Mouse (Mus musculus) frontal cortex, postnatal 14 days (tissue): ENCODE measurements around the gene Cadm4.
A peak's percentile ranks its signal among the peaks of the same experiment; 100 is the strongest.
"Not testable (repeated sequence)": the region's sequence is repeated elsewhere in the genome, so short reads cannot be mapped to it uniquely, and the experiment has no call there.

Experiments used
- DNase-seq, 2 experiments: peaks; one replicate each; pipeline ENCODE4 v3.0.0; 2022; ENCODE audit warnings: low spot score in 2 of 2

Cadm4 gene

GRCm38 (mm10) chr7:24467886-24468285 lies 13.9 kb upstream of the Cadm4 start:
- no peak for DNase-seq

DNA sequence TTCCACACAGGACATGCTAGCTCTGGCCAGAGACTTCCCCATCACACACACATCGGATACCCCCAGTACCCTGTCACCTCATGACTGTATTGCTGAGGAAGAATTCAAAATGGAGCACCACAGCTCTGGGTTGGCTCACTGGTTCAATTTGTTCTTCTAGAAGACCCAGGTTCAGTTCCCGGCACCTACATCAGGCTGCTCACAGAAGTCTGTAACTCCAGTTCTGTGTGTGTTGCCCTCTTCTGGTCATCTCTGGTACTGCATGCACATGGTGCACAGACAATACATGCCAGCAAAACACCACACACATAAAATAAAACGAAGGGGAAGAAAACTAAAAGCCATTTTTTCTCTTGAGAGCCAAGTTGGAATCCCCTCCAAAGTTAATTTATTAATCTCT lies 12.7 kb upstream of the Cadm4 start:
- no peak for DNase-seq

DNA sequence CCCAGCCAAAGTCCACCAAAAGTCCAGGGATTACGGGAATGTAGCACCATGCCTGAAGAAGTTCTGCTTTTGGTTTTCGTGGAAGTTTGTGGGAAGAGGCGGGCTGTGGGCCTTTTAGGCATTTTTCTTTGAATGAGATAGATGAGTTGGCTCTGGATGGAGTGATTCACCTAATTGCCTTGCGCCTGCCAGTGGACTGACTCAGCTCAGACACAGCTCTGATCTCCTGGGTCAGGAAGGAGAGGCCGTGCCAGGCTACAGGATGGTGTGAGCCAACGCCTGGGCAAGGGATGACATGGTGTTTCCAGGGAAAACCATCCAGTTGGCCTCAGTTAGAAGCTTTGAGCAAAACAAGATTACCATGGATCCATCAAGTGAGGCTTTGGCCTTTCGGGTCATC lies 11.5 kb upstream of the Cadm4 start:
- DNase-seq = no peak

- no peak for DNase-seq
These were observed 9.4 kb upstream of the Cadm4 start for GRCm38 (mm10) chr7:24472442-24472841.

GRCm38 (mm10) chr7:24472937-24473336 lies 8.9 kb upstream of the Cadm4 start:
- DNase-seq = no peak

GRCm38 (mm10) chr7:24473913-24474529 lies 7.8 kb upstream of the Cadm4 start:
- peak in 1 of 2 experiments; percentile 74 for DNase-seq

- no peak for DNase-seq
These were observed 6.9 kb upstream of the Cadm4 start for GRCm38 (mm10) chr7:24474811-24475506.

GRCm38 (mm10) chr7:24476338-24476737 lies 5.5 kb upstream of the Cadm4 start:
- DNase-seq = no peak

DNA sequence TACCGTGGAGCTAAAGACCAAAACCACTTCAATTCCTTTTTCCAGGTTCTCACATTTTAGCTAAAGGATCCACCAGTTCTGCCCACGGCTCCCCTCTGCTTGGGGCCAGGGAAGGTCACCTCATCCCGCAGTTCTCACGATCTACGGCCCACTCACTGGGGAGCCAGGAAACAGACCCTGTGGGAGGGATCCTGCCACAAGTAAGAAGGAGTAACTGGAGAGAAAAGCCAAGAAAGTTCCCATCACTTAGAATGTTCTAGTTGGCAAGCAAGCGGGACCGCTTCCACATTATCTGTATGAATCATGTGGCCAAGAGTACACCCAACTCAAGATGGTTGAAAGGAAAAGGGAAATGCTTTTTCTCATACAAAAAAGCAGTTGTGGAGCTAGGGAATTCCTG lies 5.0 kb upstream of the Cadm4 start:
- no peak for DNase-seq

GRCm38 (mm10) chr7:24478911-24479310 lies 2.9 kb upstream of the Cadm4 start:
- DNase-seq = no peak

GRCm38 (mm10) chr7:24479685-24480084 lies 2.1 kb upstream of the Cadm4 start:
- DNase-seq = no peak

DNA sequence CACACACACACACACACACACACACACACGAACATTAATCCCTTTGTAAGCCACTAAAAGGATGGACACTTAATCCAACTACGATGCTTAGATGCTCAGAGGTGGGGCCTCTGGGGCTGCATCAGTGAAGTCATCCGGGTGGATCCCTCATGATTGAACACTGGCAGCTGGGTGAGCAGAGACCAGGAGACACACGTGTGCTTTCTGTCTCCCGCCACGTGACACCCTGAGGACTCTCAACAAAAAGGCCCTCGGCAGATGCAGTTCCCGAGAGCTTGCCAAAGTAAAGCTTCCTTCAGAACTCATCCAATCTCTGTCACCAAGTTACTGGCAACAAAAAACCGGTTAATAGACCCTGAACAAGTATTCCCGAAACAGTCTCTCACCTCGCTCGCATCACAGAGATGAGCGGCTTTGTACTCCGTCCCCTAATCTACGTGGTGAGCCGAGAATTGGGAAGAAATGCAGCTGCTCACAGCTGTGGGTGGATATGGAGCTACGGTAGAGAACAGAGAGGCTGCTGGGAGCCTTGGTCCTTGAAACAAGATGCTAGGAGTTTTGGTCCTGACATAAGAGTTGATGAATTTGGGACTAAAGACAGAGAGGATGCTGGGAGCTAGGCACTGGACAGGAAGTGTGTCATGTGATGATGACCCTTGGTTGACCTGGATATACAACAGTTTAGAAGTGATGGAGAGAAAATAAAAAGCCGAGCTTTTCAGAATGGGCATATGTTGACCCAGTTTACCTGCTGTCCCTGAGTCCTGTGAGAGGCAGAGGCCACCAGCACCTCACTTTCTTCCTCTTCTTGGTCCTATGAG lies 1.5 kb upstream of the Cadm4 start:
- no peak for DNase-seq

DNA sequence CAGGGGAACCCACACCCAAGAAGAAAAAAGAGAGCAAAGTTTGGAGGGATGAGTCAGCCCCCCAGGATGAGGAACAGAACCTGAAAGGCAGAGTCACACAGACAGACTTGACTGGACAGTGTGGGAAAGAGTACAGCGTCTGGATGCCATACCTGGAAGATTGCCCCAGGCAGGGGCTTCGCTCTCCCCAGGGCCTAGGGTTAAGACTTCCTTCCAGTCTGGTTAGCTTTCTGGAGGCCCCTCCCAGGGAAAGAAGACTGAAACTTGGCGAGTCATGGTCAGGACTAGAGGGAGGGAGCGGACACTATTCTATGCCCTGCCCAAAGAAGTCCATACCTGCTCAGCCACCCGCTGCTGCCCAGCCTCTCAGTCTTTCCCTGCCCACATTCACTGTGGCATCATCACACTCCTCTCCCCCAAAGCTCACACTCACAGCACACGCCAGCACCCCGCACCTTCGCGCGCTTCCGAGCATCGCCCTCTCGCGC lies 793 bp upstream of the Cadm4 start:
- no peak for DNase-seq

DNA sequence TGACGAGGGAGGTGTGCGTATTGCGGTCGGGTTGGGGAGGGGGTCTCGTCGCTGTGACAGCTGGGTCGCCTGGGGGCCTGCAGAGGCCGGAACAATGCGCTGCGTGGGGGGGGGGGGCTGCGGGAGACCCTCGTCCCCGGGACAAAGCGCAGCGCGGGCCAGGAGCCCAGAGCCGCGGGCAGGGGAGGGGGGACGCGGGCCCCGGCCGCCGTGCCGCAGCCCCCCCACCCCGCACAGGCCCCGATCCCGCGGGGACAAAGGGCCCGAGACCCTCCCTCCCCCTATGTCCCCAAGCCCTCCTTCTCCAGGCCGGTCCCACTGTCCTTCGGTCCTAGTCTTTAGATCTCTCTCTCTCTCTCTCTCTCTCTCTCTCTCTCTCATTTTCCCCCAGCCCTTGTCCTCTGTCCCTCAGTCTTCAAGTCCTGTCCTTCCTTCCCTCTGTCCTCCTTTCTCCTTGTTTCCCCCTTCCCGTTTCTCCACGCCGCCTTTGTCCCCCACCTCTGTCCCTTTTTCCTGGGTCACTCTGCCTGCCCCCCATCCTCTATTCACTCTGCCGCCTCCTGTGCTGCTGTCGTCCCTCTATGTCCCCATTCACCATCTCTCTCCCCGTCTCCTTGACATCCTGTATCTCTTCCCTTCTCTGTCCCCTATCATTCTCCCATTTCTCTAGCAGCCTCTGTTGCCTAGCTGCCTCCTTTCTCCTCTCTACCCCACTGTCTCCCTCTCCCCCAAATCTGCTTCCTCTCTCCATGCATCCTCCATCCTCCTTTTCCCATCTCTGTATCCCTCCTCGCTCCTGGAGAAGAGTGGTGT lies 591 bp downstream of the Cadm4 start:
- no peak for DNase-seq

GRCm38 (mm10) chr7:24483291-24483690 lies 1.5 kb downstream of the Cadm4 start:
- DNase-seq = not testable (repeated sequence)

DNA sequence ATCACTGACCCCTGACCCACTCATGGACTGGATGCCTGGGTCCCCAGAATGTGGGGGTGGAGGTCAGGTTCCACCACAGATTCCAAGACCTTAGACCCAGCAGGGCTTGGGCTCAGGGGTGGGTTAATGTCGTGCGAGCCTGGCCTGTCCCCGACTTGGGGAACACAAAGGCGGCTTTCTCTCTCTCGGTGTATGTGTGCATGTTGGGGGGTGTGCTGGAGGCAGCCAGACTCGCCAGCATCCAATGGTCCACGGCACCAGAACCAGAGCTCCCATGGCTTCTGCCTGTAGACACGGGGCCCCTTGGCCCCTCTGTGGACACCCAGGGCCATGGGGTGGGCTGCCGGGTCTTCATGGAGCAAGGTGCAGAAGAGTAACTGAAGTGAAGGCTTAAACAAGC lies 3.7 kb downstream of the Cadm4 start:
- no peak for DNase-seq

DNA sequence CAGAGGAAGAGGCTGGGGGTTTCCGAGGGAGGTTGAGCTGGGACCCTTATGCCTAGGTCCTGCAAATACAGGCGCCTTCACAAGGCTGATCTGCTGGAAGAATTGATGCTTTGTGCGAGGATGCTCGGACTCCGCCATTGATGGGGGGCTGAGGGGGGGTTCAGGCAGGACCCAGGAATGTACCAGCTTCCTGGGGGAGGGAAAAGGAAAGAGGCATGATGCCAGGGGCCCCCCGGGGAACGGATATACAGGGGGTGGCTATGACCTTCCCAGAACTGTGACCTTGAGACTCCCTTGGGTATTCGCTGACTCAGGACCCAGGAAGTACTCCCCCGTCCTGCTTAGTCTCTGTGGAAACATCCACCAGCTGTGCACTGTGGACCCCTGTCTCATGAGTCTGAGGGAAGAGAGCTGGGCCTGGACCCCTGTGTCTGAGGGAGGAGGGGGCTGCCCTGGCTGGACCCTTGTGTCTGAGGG lies 4.9 kb downstream of the Cadm4 start:
- DNase-seq = no peak

- no peak for DNase-seq
These were observed 5.6 kb downstream of the Cadm4 start for GRCm38 (mm10) chr7:24487403-24487802.

DNA sequence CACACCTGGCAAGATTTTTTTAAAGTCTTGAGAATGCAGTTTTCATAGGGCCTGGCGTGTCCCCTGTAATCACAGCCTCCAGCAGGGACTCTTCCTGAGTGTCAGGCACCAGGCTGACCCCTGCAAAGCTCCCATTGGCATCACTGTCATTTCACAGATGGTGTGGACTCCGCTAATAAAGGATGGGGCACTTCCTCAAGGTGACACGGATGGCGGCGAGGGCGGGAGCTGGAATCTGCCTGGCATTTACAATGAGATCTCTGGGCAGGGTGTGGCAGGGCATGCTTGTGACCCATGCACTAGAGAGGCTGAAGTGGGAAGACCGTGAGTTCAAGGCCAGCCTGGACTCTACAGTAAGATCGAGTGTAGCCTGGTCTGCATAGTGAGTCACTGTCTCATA lies 6.5 kb downstream of the Cadm4 start:
- DNase-seq = no peak

- DNase-seq = no peak
These were observed 18.2 kb downstream of the Cadm4 start for GRCm38 (mm10) chr7:24499856-24500577.

- DNase-seq = no peak
These were observed 19.1 kb downstream of the Cadm4 start for GRCm38 (mm10) chr7:24500929-24501328.
